Mouse (Mus musculus): ENCODE data around the gene Cpeb3. TPM values are rescaled to one million over a fixed set of nuclear protein-coding genes. Genes with fewer than 3 reads are reported as not detected.

Gene Cpeb3
- total RNA-seq, 2 experiments from 2014 or later, result 36.7 to 38.6 TPM

DNA sequence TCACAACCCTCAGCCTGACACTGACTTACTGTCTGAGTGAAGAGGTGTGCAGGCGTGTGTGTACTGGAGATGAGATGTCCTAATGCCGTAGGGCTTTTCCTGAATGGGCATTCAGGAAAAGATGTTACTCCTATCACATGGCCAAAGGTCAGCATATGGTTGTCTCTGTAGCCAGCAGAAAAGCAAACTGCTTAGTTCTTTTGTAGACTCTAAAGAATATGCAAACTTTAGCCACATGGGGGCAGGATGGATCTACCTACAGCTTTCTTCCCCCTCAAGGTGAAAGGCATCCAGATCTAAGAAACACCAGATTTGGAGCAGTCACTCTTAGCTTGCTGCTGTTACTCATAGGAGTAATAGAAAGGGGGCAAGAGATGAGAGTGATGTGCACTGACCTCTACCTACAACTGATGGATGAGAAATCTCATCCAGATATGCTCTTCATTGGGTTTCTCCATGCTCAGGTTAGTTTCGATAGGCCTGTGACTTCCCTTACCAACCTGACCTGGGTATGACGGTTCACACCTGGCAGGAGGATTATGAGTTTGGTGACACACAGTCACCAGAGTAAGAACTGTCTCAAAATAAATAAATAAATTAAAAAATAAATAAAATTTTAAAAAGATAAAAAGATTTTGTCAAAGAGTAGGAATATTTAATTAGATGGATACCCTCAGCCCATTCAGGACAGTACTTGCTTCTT lies 157.6 kb downstream of the Cpeb3 start:
- intact Hi-C loops (cut with DNase I), result loop anchor here (5.0 kb wide), 1 partner anchor 157 kb away; the partner anchor contains the start of genes Cpeb3 and March5
- peak; percentile 32 for DNase-seq

GRCm38 (mm10) chr19:37048507-37048906 lies 159.9 kb downstream of the Cpeb3 start:
- no peak for DNase-seq
- intact Hi-C loops (cut with DNase I), result no loop called here

DNA sequence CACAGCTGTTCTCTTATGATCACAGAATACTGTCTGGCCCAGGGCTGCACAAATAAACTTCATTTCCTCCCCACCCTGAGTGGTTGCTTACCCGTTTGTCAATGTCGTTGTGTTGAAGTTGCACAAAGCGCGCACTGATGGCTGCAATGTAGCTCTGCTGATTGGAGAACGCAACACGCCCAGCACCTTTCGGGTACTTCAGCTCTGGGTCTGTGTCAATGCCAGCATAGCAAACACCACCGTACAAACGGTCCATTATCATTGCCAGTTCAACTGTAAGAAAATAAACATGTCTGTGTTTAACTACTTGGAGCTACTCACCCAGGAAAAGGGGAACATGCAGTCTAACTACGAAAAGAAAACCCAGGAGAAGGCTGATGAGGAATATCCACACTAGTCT lies 164.0 kb downstream of the Cpeb3 start:
- DNase-seq, result no peak
- intact Hi-C loops (cut with DNase I), result no loop called here

DNA sequence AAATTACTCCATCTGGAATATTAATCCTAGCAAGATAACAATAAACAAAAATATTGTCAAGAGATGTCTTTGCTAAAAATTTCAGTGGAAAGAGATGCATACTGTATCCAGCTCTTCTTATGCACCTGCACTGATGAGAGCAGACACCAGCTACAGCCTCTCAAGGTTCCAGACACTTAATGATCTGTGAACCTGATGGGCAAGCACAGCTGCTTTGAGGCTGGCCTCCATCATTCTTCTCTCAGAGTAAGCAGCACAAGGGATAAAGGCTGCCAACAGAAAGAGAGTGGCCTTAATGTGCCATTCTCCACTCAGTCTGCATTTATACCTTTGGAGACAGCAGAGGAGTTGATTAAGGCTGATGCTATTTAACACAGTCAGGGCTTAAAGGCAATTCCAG lies 167.5 kb downstream of the Cpeb3 start:
- no peak for DNase-seq
- intact Hi-C loops (cut with DNase I), result no loop called here

- intact Hi-C loops (cut with DNase I), result no loop called here
- no peak for DNase-seq
These were observed 176.0 kb downstream of the Cpeb3 start for GRCm38 (mm10) chr19:37032364-37032763.

- intact Hi-C loops (cut with DNase I), result no loop called here
- DNase-seq, result no peak
These were observed 177.0 kb downstream of the Cpeb3 start for GRCm38 (mm10) chr19:37031446-37031845.

GRCm38 (mm10) chr19:37029771-37030170 lies 178.6 kb downstream of the Cpeb3 start:
- intact Hi-C loops (cut with DNase I), result no loop called here
- DNase-seq, result no peak

- no peak for DNase-seq
- intact Hi-C loops (cut with DNase I), result no loop called here
These were observed 182.0 kb downstream of the Cpeb3 start for GRCm38 (mm10) chr19:37026408-37026807.

DNA sequence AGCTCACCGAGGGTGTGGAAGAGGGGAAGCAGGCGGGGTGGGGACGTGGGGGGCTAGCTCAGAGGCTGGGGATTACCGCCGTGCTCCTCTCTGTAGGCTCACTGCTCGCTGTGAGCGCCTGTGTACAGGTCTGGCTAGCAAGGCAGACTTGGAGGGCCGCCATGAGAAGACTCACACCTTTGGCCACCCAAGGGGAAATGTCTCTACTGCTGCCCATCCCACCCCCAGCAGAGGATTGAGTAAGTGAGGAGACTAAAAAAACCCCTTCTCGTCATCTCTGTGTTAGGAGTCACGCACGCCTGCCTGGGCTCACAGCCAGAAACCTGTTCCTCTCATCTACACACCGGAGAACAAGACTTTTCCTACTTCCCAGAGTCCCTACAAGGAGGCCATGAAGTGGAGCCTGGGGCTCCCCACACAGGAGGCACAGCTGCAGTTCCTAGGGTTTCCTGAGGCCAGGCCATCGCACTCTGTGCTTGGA lies 182.5 kb downstream of the Cpeb3 start:
- no peak for DNase-seq
- intact Hi-C loops (cut with DNase I), result no loop called here

DNA sequence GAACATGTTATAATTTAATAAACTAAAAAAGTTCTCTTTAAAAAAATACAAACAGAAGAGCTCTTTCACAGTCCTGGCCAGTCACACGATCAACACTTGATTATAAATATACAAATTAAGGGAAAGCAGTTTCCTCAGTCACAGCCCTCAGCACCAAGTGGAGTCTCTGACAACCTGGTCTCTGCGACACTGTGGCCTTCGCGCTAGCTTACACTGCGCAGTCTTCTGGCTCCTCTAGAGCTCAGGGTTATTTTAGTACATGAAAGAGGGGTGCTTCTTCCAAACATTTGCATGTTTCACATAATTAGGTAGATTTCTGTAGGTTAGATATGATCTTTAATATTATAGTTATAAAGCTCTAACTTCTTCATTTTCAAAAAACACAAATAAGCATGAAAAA lies 186.3 kb downstream of the Cpeb3 start:
- DNase-seq, result no peak
- intact Hi-C loops (cut with DNase I), result no loop called here

DNA sequence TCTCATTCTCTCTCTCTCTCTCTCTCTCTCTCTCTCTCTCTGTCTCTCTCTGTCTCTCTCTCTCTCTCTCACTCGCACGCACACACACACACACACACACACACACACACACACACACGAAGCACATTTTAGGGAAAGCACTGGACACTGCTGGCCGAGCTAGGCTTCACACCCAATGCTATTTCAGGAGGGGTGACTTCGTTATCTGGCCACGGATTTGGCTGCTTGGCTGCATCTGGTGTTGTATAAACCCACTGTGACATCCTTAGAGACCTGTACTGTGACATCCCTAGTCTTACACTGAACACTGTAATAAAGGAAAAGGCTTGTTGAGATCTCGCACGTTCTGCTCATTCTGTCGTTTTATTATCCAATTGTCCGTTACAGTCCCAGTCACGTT lies 187.4 kb downstream of the Cpeb3 start:
- DNase-seq, result no peak
- intact Hi-C loops (cut with DNase I), result no loop called here

DNA sequence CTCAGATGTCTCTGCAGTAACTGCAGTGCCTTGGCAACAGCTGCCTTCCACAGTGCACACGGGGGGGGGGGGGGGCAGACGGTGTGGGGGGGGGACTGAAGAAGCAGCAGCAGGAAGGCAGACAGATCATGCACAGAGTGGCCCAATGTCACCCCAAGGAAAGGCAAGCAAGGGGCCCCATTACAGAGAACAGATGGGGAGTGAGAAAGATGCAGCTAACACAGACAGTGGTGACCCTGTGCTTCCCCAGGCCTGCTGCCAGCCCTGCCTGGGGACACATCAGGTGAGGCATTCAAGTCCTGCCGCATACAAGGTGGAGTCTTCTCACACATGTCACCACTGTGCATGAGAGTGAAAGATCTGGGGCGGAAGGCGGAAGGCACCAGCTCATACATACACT lies 187.9 kb downstream of the Cpeb3 start:
- DNase-seq, result no peak
- intact Hi-C loops (cut with DNase I), result no loop called here

GRCm38 (mm10) chr19:37018931-37019330 lies 189.5 kb downstream of the Cpeb3 start:
- DNase-seq, result no peak
- intact Hi-C loops (cut with DNase I), result no loop called here

GRCm38 (mm10) chr19:37018411-37018810 lies 190.0 kb downstream of the Cpeb3 start:
- intact Hi-C loops (cut with DNase I), result no loop called here
- DNase-seq, result peak; percentile 72

- DNase-seq, result no peak
- intact Hi-C loops (cut with DNase I), result no loop called here
These were observed 191.5 kb downstream of the Cpeb3 start for GRCm38 (mm10) chr19:37016890-37017289.

DNA sequence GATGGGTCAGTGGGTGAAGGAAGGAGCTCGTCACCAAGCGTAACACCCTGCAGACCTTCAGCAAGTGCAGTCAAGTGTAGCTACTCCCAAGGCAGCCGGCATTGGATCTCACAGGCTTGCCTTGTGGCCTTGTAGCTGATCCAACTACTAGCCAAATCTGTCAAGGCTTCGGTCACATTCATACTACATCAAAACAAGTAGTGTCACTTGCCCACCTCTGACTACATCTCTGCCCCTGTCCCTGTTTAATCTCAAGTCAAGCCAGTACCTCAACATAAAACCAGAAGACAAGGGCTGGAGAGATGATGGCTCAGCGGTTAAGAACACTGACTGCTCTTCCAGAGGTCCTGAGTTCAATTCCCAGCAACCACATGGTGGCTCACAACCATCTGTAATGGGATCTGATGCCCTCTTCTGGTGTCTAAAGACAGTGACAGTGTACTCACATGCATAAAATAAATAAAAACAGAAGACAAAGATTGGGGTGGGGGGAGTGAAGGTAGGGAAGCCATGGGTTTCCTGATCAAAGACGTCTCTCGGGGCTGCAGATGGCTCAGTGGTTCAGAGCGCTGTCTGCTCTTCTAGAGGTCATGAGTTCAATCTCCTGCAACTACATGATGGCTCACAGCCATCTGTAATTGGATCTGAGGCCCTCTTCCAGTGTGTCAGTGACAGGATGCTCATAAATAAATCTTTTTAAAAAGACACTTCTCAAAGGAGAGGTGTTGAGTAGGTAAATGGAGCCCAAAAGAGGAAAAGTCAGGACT lies 194.0 kb downstream of the Cpeb3 start:
- DNase-seq, result no peak
- intact Hi-C loops (cut with DNase I), result no loop called here

DNA sequence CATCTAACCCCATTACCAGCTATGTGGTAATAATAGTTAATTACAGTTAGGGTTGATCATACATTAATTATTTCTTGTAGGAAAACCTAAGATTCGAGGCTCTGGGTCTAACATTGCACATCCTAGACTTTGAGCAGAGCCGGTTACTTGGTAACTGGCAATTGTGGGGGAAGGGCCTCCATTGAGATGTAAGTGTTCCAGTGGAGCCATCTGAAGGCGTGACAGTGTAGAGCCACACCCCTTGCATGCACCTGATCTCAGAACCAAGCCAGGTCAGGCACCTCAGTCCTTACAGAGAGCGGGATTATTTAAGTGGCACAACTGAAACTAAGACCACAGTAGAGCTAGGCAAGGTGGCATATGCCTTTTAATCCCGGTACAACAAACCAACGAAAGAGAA lies 194.9 kb downstream of the Cpeb3 start:
- DNase-seq, result no peak
- intact Hi-C loops (cut with DNase I), result no loop called here

GRCm38 (mm10) chr19:37009878-37010281 lies 198.5 kb downstream of the Cpeb3 start:
- no peak for DNase-seq
- intact Hi-C loops (cut with DNase I), result no loop called here

DNA sequence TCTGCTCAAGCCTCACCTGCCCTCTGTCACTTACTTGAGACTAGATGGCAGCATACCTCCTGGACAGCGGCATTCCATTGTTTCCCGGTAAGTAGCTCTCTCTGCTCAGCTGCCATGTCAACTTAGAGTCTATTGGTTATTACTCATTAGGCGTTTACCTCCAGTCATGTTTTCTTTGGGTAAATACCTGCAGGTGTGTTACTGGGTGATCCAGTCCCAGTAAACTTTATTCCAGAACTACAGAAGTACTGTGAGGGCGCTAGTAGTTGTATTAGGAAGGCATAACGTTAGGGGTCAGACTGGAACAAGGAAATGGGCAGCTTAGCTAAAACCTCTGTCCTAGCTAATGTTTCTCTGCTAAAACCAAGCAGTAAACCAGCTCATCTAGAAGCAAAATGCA lies 203.8 kb downstream of the Cpeb3 start:
- no peak for DNase-seq
- intact Hi-C loops (cut with DNase I), result no loop called here
